Mouse (Mus musculus) thymus, adult 2 months (tissue): ENCODE results near the gene Moap1. TPM values are rescaled to one million over a fixed set of nuclear protein-coding genes. Genes with fewer than 3 reads are reported as not detected.

Experiments
- DNase-seq: peaks from one replicate; pipeline ENCODE4 v3.0.0; 2021
- H3K27ac ChIP-seq: fragments of 200-500 bp; 2 replicates; pipeline ENCODE4 v1.5.1; 2012; ENCODE audit warnings: low read length, control low read depth; ENCODE audit not compliant: control insufficient read depth, insufficient read depth
- H3K27me3 ChIP-seq: fragments of 200-500 bp; 2 replicates; pipeline ENCODE4 v1.6.1; 2012; ENCODE audit warnings: mild to moderate bottlenecking, low read length, moderate library complexity, mixed read lengths; ENCODE audit not compliant: control insufficient read depth, insufficient read depth
- H3K36me3 ChIP-seq: fragments of 200-500 bp; 2 replicates; pipeline ENCODE4 v1.6.1; 2012; ENCODE audit warnings: mild to moderate bottlenecking, low read length, moderate library complexity; ENCODE audit not compliant: control insufficient read depth, insufficient read depth
- H3K4me1 ChIP-seq: fragments of 200-500 bp; replicated peaks from 2 replicates; pipeline ENCODE4 v1.6.1; 2012; ENCODE audit warnings: low read length; ENCODE audit not compliant: control insufficient read depth, insufficient read depth
- H3K4me3 ChIP-seq: fragments of 200-500 bp; 2 replicates; pipeline ENCODE4 v1.5.1; 2012; ENCODE audit warnings: mild to moderate bottlenecking, low read length, control low read depth, moderate library complexity; ENCODE audit not compliant: control insufficient read depth, insufficient read depth
- CTCF ChIP-seq: fragments of 200-500 bp; IDR thresholded peaks from 2 replicates; pipeline ENCODE4 v1.5.1; 2012; ENCODE audit warnings: mild to moderate bottlenecking, control low read depth, low read length, moderate library complexity, borderline replicate concordance; ENCODE audit not compliant: control insufficient read depth, poor library complexity, insufficient read depth; ENCODE audit errors: extremely low read depth
- POLR2A ChIP-seq: fragments of 200-500 bp; IDR thresholded peaks from 2 replicates; pipeline ENCODE4 v1.6.1; 2012; ENCODE audit warnings: mild to moderate bottlenecking, low read length, control low read depth, moderate library complexity; ENCODE audit not compliant: control insufficient read depth, poor library complexity, insufficient read depth; ENCODE audit errors: extremely low read depth
- WGBS: fragments of 180-500 bp; shearing (Covaris S2); methylation state at CpG from one replicate; pipeline ENCODE4 v1.1.7; 2018; 5-methylcytosine and 5-hydroxymethylcytosine counted together
- polyA plus RNA-seq: library from polyadenylated mRNA; depleted of rRNA; stranded (reverse); fragments of >200 nt; gene quantifications from 2 replicates; pipeline ENCODE4 v1.2.3, GENCODE M21; 2012

Gene Moap1
- polyA plus RNA-seq, 1 experiment = 0.71 TPM

GRCm38 (mm10) chr12:102778151-102778550, 34.7 kb upstream of the Moap1 start:
- 98% methylated on average over 5 of the region's 5 CpGs for WGBS
- Histone ChIP-seq H3K4me3 (no peak overlapping the region), H3K36me3 (peaks cover 25% of the 10 kb centered on the region), H3K4me1 (peaks cover 17% of the 10 kb centered on the region), H3K27me3 (no peaks in the 10 kb centered on the region), H3K27ac (no peak overlapping the region)
- TF ChIP-seq POLR2A = no peak
- no peak for TF ChIP-seq CTCF
- no peak for DNase-seq

GRCm38 (mm10) chr12:102776035-102776434, 32.6 kb upstream of the Moap1 start:
- Histone ChIP-seq H3K4me3 (no peak overlapping the region), H3K4me1 (peaks cover 10% of the 10 kb centered on the region), H3K27me3 (no peaks in the 10 kb centered on the region), H3K27ac (no peak overlapping the region), H3K36me3 (peaks cover 33% of the 10 kb centered on the region)
- 94% methylated on average over 14 of the region's 14 CpGs for WGBS
- no peak for DNase-seq
- TF ChIP-seq POLR2A (no peak), CTCF (no peak)

- Histone ChIP-seq H3K27me3 (no peaks in the 10 kb centered on the region), H3K4me1 (0 out of 2 replicates have a peak, but pooled peaks cover 3% of the 10 kb centered on the region), H3K36me3 (peaks cover 54% of the 10 kb centered on the region), H3K4me3 (no peak overlapping the region), H3K27ac (no peak overlapping the region)
- TF ChIP-seq CTCF = no peak
- no peak for TF ChIP-seq POLR2A
- no peak for DNase-seq
- 95% methylated on average over 5 of the region's 5 CpGs for WGBS
These were observed 29.2 kb upstream of the Moap1 start for GRCm38 (mm10) chr12:102772676-102773075.

- Histone ChIP-seq H3K4me3 (no peak overlapping the region), H3K27ac (no peak overlapping the region), H3K4me1 (no peaks in the 10 kb centered on the region), H3K36me3 (peaks cover 54% of the 10 kb centered on the region), H3K27me3 (no peaks in the 10 kb centered on the region)
- no peak for DNase-seq
- over 99% methylated on average over 8 of the region's 8 CpGs for WGBS
- TF ChIP-seq POLR2A = no peak
- no peak for TF ChIP-seq CTCF
These were observed 28.1 kb upstream of the Moap1 start for GRCm38 (mm10) chr12:102771601-102772000.

GRCm38 (mm10) chr12:102769000-102769399, 25.5 kb upstream of the Moap1 start:
- H3K4me1 ChIP-seq = no peaks in the 10 kb centered on the region
- no peaks in the 10 kb centered on the region for H3K27me3 ChIP-seq
- TF ChIP-seq CTCF = no peak
- no peak for TF ChIP-seq POLR2A
- WGBS = 91% methylated on average over 4 of the region's 4 CpGs
- peaks cover 37% of the 10 kb centered on the region for H3K36me3 ChIP-seq
- H3K4me3 ChIP-seq = no peak overlapping the region
- DNase-seq = peak; percentile 46
- H3K27ac ChIP-seq = no peak overlapping the region

GRCm38 (mm10) chr12:102763696-102764095, 20.2 kb upstream of the Moap1 start:
- TF ChIP-seq POLR2A = no peak
- TF ChIP-seq CTCF = no peak
- no peaks in the 10 kb centered on the region for H3K27me3 ChIP-seq
- H3K4me1 ChIP-seq = peaks cover 4% of the 10 kb centered on the region
- H3K27ac ChIP-seq = no peak overlapping the region
- no peak for DNase-seq
- H3K4me3 ChIP-seq = no peak overlapping the region
- peaks cover 12% of the 10 kb centered on the region for H3K36me3 ChIP-seq

GRCm38 (mm10) chr12:102761668-102762067, 18.2 kb upstream of the Moap1 start:
- 91% methylated on average over 3 of the region's 3 CpGs for WGBS
- no peak overlapping the region for H3K4me3 ChIP-seq
- TF ChIP-seq CTCF (no peak), POLR2A (no peak)

More at GRCm38 (mm10) chr12:102761668-102762067, 18.2 kb upstream of the Moap1 start:
- no peak for DNase-seq
- H3K27ac ChIP-seq = no peak overlapping the region
- peaks cover 5% of the 10 kb centered on the region for H3K4me1 ChIP-seq
- H3K27me3 ChIP-seq = no peaks in the 10 kb centered on the region
- no peaks in the 10 kb centered on the region; the same call in 1 of the 2 replicates for H3K36me3 ChIP-seq
